Mouse (Mus musculus) heart, adult 9 months (tissue): ENCODE measurements around the gene Ackr3.

ENCODE experiments used
- DNase-seq, 2 experiments: peaks; one replicate each; pipeline ENCODE4 v3.0.0; 2022; ENCODE audit warnings: low spot score in 2 of 2

Gene Ackr3

DNA sequence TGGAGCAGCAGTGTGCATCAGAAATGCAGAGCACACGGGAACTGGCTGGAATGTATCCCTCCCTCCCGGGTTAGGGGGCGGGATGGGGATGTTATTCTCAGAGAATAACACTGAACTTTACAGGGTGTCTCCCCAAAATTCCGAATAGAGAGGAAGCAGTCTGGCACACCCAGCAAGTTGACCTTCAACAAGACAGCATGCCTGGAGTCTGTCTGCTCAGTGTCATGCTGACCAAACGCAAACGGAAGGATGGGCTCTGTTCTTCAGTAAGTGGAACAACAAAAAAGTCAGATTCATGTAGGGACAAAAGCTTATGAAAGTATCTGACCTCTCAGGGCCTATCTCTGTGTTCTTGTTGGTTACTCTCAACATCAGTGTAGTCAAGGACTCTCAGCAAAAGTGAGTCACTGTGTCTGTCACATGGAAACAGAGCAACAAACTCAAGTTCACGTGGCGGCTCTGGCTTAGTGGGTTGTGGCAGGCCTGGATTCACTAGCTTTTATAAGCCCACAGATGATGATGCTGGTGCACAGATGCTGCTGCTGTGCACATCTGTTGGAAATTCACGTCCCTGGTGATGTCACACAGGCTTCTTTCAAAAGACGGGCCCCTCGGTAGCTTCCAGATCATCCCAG lies 54.6 kb downstream of the Ackr3 start:
- DNase-seq: peak; percentile 67 to 78

- no peak for DNase-seq
These were observed 57.2 kb downstream of the Ackr3 start for GRCm38 (mm10) chr1:90260704-90261581.

DNA sequence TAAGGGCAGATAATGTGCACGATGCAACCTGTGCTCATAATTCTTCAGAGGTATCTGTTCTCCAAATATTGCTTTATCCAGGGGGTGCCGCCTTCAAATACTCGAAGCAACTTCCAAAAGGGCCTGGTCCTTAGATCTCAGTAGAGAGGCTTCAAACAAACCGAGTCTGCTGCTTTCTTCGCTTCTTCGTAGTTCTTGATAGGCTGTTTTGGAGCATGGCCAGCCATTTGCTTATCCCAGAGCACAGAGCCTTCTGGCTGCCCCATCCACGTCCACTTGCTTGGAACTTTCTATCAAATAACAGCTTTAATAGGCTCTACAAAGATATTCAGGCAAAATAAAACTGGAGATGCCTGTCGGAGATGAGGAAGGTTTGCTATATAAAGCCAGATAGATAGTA lies 58.6 kb downstream of the Ackr3 start:
- DNase-seq: no peak
